Mouse (Mus musculus): Measurements from ENCODE around the gene Olfr382.

Olfr382 gene

GRCm38 (mm10) chr11:73517097-73517496 lies at the start of gene Olfr382:
Olfr382 (minus strand) TSS chr11:73517197.
- no peak for DNase-seq (ENCODE audit: low read depth, low spot score)

DNA sequence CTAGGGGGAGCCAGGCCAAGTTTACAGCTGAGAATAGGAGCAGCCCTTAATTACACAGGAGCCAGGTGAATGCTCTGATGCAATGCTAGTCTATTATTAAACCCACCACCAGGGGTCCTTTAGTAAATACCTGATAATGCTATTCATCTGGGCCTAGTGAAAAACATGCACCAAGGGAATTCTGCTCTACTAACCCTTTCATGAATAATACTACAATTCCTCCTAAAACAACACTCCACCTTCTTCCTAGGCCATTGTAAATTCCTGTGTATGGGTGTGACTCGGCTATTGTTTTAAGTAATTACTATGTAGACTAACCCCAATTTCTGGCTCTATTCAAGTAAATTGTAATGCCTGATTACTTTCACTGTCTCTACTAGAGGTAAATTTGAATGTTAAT lies 12.0 kb upstream of the Olfr382 start:
- DNase-seq (ENCODE audit: low read depth, low spot score), result peak; percentile 72

GRCm38 (mm10) chr11:73491503-73491902 lies 25.5 kb downstream of the Olfr382 start, which contains the start of gene Olfr381:
Olfr381 (minus strand) TSS chr11:73491603.
- DNase-seq (ENCODE audit: low read depth, low spot score), result no peak

Measured in ZHBTc4 (cell line).